Mouse (Mus musculus) liver, postnatal 0 days (tissue): Measurements from ENCODE around the gene Rce1. TPM values are rescaled to one million over a fixed set of nuclear protein-coding genes. Genes with fewer than 3 reads are reported as not detected.
A peak's percentile ranks its signal among the peaks of the same experiment; 100 is the strongest.

Experiments used
- ATAC-seq: fragments of 200-750 bp; cut with Nextera tagmentation; 2 replicates; pipeline ENCODE4 v1.8.0; 2017; ENCODE audit warnings: mild to moderate bottlenecking, moderate library complexity
- DNase-seq: peaks from one replicate; pipeline ENCODE4 v3.0.0-alpha.2; 2016
- H3K27ac ChIP-seq: fragments of 300-500 bp; sonication (generic); 2 replicates; pipeline ENCODE4 v1.5.1; 2014; ENCODE audit warnings: antibody characterized with exemption, moderate library complexity, mild to moderate bottlenecking, low read depth
- H3K27me3 ChIP-seq: fragments of 300-500 bp; sonication (generic); 2 replicates; pipeline ENCODE4 v1.6.1; 2014; ENCODE audit warnings: low read length, control low read depth, mixed read lengths; ENCODE audit not compliant: insufficient read depth
- H3K36me3 ChIP-seq: fragments of 300-500 bp; sonication (generic); replicated peaks from 2 replicates; pipeline ENCODE4 v1.6.1; 2014; ENCODE audit warnings: mild to moderate bottlenecking, control low read depth, low read length, moderate library complexity, mixed read lengths; ENCODE audit not compliant: insufficient read depth
- H3K4me1 ChIP-seq: fragments of 300-500 bp; sonication (generic); 2 replicates; pipeline ENCODE4 v1.6.1; 2014; ENCODE audit warnings: antibody characterized with exemption, mild to moderate bottlenecking, control low read depth; ENCODE audit not compliant: insufficient read depth
- H3K4me2 ChIP-seq: fragments of 300-500 bp; sonication (generic); 2 replicates; pipeline ENCODE4 v1.6.1; 2014; ENCODE audit warnings: low read depth, mild to moderate bottlenecking, low read length, moderate library complexity, mixed read lengths
- H3K4me3 ChIP-seq: fragments of 300-500 bp; sonication (generic); 2 replicates; pipeline ENCODE4 v1.5.1; 2014; ENCODE audit warnings: low read depth, low read length
- H3K9ac ChIP-seq: fragments of 300-500 bp; sonication (generic); replicated peaks from 2 replicates; pipeline ENCODE4 v1.6.1; 2014; ENCODE audit warnings: mild to moderate bottlenecking, moderate library complexity
- H3K9me3 ChIP-seq: fragments of 300-500 bp; sonication (generic); 2 replicates; pipeline ENCODE4 v1.6.1; 2016; ENCODE audit warnings: mild to moderate bottlenecking, control low read depth, low read length, mixed read lengths
- CTCF ChIP-seq: sonication (generic); IDR thresholded peaks from 2 replicates; pipeline ENCODE4 v1.5.1; 2016; ENCODE audit warnings: antibody characterized with exemption, low read depth
- EP300 ChIP-seq: IDR thresholded peaks from 2 replicates; pipeline ENCODE4 v1.6.1; 2016; ENCODE audit warnings: antibody characterized with exemption, low read depth, mild to moderate bottlenecking
- WGBS: fragments of 180-500 bp; shearing (Covaris S2); extraction: QIAGEN DNeasy Blood & Tissue Kit; methylation state at CpG from one replicate; pipeline ENCODE4 v1.1.7; 2014; ENCODE audit not compliant: insufficient replicate concordance; 5-methylcytosine and 5-hydroxymethylcytosine counted together
- polyA plus RNA-seq: library from polyadenylated mRNA; unstranded; fragments of >200 nt; fragmentation: Nextera tagmentation; extraction: Ambion mirVana; gene quantifications from 2 replicates; pipeline ENCODE4 v1.2.1, GENCODE M21; 2015

Gene Rce1
- polyA plus RNA-seq, 1 experiment from 2014 or later = 17.3 TPM

GRCm38 (mm10) chr19:4608511-4608910 lies 16.9 kb downstream of the Rce1 start:
- Histone ChIP-seq H3K27ac (no peak overlapping the region), H3K4me2 (no peak overlapping the region), H3K27me3 (no peaks in the 10 kb centered on the region), H3K36me3 (peaks cover 22% of the 10 kb centered on the region), H3K4me3 (no peak overlapping the region), H3K9me3 (no peaks in the 10 kb centered on the region), H3K9ac (no peak overlapping the region), H3K4me1 (peaks cover 2% of the 10 kb centered on the region)
- WGBS = 76% methylated on average over 4 of the region's 4 CpGs
- ATAC-seq (no peak), DNase-seq (no peak)
- no peak for TF ChIP-seq CTCF
- no peak for TF ChIP-seq EP300

GRCm38 (mm10) chr19:4607406-4607805 lies 18.0 kb downstream of the Rce1 start:
- ATAC-seq (no peak), DNase-seq (no peak)
- Histone ChIP-seq H3K27me3 (no peaks in the 10 kb centered on the region), H3K9ac (no peak overlapping the region), H3K9me3 (no peaks in the 10 kb centered on the region), H3K27ac (no peak overlapping the region), H3K4me3 (no peak overlapping the region), H3K4me2 (no peak overlapping the region), H3K36me3 (peaks cover 28% of the 10 kb centered on the region), H3K4me1 (peaks cover 3% of the 10 kb centered on the region)
- WGBS = 87% methylated on average over 12 of the region's 12 CpGs
- TF ChIP-seq CTCF (no peak), EP300 (no peak)

DNA sequence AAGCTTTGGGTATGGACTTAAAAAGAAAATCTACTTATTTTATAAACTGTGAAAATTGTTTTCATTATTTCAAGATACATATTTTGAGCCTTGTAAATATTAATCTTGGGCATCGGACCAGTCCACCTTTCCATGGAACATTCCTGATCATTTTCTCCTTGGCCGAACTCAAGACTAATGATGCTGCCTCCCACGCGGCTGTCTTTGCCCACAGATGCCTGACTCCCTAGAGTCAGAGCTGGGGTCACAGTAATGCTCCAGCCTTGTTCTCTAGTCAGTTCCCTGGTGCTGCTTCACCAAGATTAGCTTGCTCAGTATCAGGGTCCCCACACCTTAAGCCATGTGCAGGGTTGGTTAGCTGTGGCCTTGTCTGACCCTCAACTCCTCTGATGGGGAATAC lies 19.8 kb downstream of the Rce1 start:
- Histone ChIP-seq H3K9me3 (no peaks in the 10 kb centered on the region), H3K36me3 (peaks cover 26% of the 10 kb centered on the region), H3K4me3 (no peak overlapping the region), H3K27me3 (no peaks in the 10 kb centered on the region), H3K4me2 (no peak overlapping the region), H3K4me1 (peaks cover 3% of the 10 kb centered on the region), H3K9ac (no peak overlapping the region), H3K27ac (no peak overlapping the region)
- TF ChIP-seq CTCF (no peak), EP300 (no peak)
- DNase-seq (no peak), ATAC-seq (no peak)
- WGBS = 82% methylated on average over 4 of the region's 4 CpGs

DNA sequence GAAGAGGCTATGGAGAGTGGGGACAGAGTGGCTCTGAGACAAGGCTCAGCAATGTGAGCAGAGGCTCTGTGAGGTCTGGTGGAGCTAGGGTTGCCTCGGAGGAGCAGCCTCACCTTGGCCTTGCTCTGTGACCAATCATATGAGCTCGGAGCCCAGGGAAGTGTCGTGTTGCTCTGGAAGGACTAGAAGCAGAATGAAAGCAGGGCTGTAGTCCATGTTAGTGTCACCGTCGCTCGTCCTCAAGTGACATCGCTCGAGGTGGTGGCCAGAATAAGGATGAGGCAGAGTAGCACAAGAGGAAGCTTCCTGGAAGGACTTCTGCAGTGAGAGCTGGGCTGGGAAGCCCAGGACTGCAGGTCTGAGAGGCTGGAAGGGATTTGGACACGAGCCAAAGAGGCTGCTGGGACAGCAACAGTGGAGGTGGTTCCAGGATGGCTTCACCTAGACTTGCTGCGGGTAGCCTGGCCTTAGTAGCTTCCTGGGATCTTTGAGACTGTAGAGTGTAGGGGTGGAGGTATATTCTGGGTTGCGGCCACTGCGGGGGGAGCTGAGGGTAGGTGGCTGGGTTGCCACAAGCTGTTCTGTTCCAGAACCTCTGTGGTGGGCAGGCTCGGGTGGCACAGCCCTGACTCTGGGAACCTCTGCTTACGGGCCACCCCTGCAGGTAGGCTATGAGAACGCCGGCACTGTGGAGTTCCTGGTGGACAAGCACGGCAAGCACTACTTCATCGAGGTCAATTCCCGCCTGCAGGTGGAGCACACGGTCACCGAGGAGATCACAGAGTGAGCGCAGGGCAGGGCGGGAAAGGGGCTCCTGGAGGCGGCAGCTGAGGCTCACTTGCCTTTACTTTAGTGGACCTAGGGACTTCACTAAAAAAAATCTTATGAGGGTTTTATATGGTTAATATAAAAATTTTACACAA lies 21.4 kb downstream of the Rce1 start:
- H3K9me3 ChIP-seq = no peaks in the 10 kb centered on the region
- WGBS = 47% methylated on average over 24 of the region's 24 CpGs
- DNase-seq (peak; percentile 60), ATAC-seq (peak; percentile 53)
- peak overlapping the region; percentile 30; the same call in 1 of the 2 replicates for H3K9ac ChIP-seq
- H3K27ac ChIP-seq = no peak overlapping the region
- H3K4me3 ChIP-seq = no peak overlapping the region
- H3K4me2 ChIP-seq = no peak overlapping the region
- peaks cover 21% of the 10 kb centered on the region for H3K36me3 ChIP-seq
- H3K27me3 ChIP-seq = no peaks in the 10 kb centered on the region
- peak; percentile 61 for TF ChIP-seq CTCF
- no peak for TF ChIP-seq EP300
- peaks cover 11% of the 10 kb centered on the region for H3K4me1 ChIP-seq

- Histone ChIP-seq H3K27ac (no peak overlapping the region), H3K4me3 (no peak overlapping the region), H3K9me3 (no peaks in the 10 kb centered on the region), H3K4me2 (no peak overlapping the region), H3K27me3 (no peaks in the 10 kb centered on the region), H3K36me3 (peaks cover 16% of the 10 kb centered on the region), H3K9ac (no peak overlapping the region), H3K4me1 (peaks cover 11% of the 10 kb centered on the region)
- no peak for ATAC-seq
- no peak for TF ChIP-seq CTCF
- TF ChIP-seq EP300 = no peak
- WGBS = 90% methylated on average over 20 of the region's 20 CpGs
- no peak for DNase-seq
These were observed 23.0 kb downstream of the Rce1 start for GRCm38 (mm10) chr19:4602459-4602858.

DNA sequence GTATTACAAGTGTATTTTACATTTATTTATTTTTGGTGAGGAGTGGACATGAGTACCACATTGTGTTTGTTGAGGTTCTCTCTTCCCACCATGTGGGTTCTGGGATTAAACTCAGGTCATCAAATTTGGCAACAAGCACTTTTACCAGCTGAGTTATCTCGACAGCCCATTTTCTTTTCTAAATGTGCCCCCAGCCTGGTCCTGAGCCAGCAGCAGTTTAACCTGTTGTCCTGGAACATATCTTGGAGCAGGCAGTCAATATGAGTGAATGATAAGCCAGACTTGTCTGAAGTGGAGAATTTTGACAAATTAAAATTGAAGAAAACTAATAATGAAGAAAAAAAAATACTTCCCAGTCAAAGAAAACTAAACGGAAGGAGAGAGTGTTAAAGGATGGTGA lies 29.4 kb downstream of the Rce1 start:
- H3K27me3 ChIP-seq = no peaks in the 10 kb centered on the region
- peaks cover 8% of the 10 kb centered on the region for H3K4me1 ChIP-seq
- peak overlapping the region; percentile 64 for H3K4me2 ChIP-seq
- peak overlapping the region; percentile 45 for H3K4me3 ChIP-seq
- DNase-seq (no peak), ATAC-seq (no peak)
- TF ChIP-seq CTCF (no peak), EP300 (peak; percentile 45)
- no peaks in the 10 kb centered on the region for H3K36me3 ChIP-seq
- H3K9ac ChIP-seq = peak overlapping the region; percentile 67
- WGBS = 55% methylated on average over 2 of the region's 2 CpGs
- H3K27ac ChIP-seq = peak overlapping the region; percentile 90
- no peaks in the 10 kb centered on the region for H3K9me3 ChIP-seq
